Mouse (Mus musculus) liver, postnatal 0 days (tissue): ENCODE measurements around the gene Oxa1l. TPM values are rescaled to one million over a fixed set of nuclear protein-coding genes. Genes with fewer than 3 reads are reported as not detected.

ENCODE experiments used
- ATAC-seq: fragments of 200-750 bp; cut with Nextera tagmentation; 2 replicates; pipeline ENCODE4 v1.8.0; 2017; ENCODE audit warnings: mild to moderate bottlenecking, moderate library complexity
- DNase-seq: peaks from one replicate; pipeline ENCODE4 v3.0.0-alpha.2; 2016
- H3K27ac ChIP-seq: fragments of 300-500 bp; sonication (generic); 2 replicates; pipeline ENCODE4 v1.5.1; 2014; ENCODE audit warnings: antibody characterized with exemption, moderate library complexity, mild to moderate bottlenecking, low read depth
- H3K27me3 ChIP-seq: fragments of 300-500 bp; sonication (generic); 2 replicates; pipeline ENCODE4 v1.6.1; 2014; ENCODE audit warnings: low read length, control low read depth, mixed read lengths; ENCODE audit not compliant: insufficient read depth
- H3K36me3 ChIP-seq: fragments of 300-500 bp; sonication (generic); replicated peaks from 2 replicates; pipeline ENCODE4 v1.6.1; 2014; ENCODE audit warnings: mild to moderate bottlenecking, control low read depth, low read length, moderate library complexity, mixed read lengths; ENCODE audit not compliant: insufficient read depth
- H3K4me1 ChIP-seq: fragments of 300-500 bp; sonication (generic); 2 replicates; pipeline ENCODE4 v1.6.1; 2014; ENCODE audit warnings: antibody characterized with exemption, mild to moderate bottlenecking, control low read depth; ENCODE audit not compliant: insufficient read depth
- H3K4me2 ChIP-seq: fragments of 300-500 bp; sonication (generic); 2 replicates; pipeline ENCODE4 v1.6.1; 2014; ENCODE audit warnings: low read depth, mild to moderate bottlenecking, low read length, moderate library complexity, mixed read lengths
- H3K4me3 ChIP-seq: fragments of 300-500 bp; sonication (generic); 2 replicates; pipeline ENCODE4 v1.5.1; 2014; ENCODE audit warnings: low read depth, low read length
- H3K9ac ChIP-seq: fragments of 300-500 bp; sonication (generic); replicated peaks from 2 replicates; pipeline ENCODE4 v1.6.1; 2014; ENCODE audit warnings: mild to moderate bottlenecking, moderate library complexity
- H3K9me3 ChIP-seq: fragments of 300-500 bp; sonication (generic); 2 replicates; pipeline ENCODE4 v1.6.1; 2016; ENCODE audit warnings: mild to moderate bottlenecking, control low read depth, low read length, mixed read lengths
- CTCF ChIP-seq: sonication (generic); IDR thresholded peaks from 2 replicates; pipeline ENCODE4 v1.5.1; 2016; ENCODE audit warnings: antibody characterized with exemption, low read depth
- EP300 ChIP-seq: IDR thresholded peaks from 2 replicates; pipeline ENCODE4 v1.6.1; 2016; ENCODE audit warnings: antibody characterized with exemption, low read depth, mild to moderate bottlenecking
- WGBS: fragments of 180-500 bp; shearing (Covaris S2); extraction: QIAGEN DNeasy Blood & Tissue Kit; methylation state at CpG from one replicate; pipeline ENCODE4 v1.1.7; 2014; ENCODE audit not compliant: insufficient replicate concordance; 5-methylcytosine and 5-hydroxymethylcytosine counted together
- polyA plus RNA-seq: library from polyadenylated mRNA; unstranded; fragments of >200 nt; fragmentation: Nextera tagmentation; extraction: Ambion mirVana; gene quantifications from 2 replicates; pipeline ENCODE4 v1.2.1, GENCODE M21; 2015

The Oxa1l gene
- polyA plus RNA-seq, 1 experiment from 2014 or later, result 27.4 TPM

DNA sequence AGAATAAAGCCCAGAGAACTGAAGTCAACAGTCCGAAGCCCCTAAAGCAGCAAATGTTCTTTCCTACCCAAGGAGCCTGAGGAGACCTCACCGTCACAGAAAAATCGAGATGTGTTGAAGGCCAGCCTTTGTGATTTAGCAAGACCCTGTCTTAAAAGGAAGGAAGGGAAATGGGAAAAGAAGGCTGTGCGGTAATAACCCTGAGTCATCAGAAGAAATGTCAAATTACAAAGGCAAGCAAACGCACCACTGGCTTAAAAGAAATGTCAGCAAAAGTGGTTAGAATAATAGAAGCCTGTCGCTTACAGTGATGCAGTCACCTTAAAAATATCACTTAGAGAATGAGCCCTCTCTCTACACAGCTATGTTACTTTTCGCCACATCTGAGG, 37.9 kb downstream of the Oxa1l start:
- Histone ChIP-seq H3K9ac (no peak overlapping the region), H3K36me3 (peaks cover 5% of the 10 kb centered on the region; the same call in 1 of the 2 replicates), H3K27me3 (no peaks in the 10 kb centered on the region), H3K4me1 (no peaks in the 10 kb centered on the region), H3K9me3 (no peaks in the 10 kb centered on the region), H3K27ac (peak overlapping the region; percentile 31; the same call in 1 of the 2 replicates), H3K4me2 (no peak overlapping the region; the same call in 1 of the 2 replicates), H3K4me3 (no peak overlapping the region)
- 46% methylated on average over 7 of the region's 7 CpGs for WGBS
- no peak for DNase-seq
- no peak for TF ChIP-seq EP300
- TF ChIP-seq CTCF, result no peak
- ATAC-seq, result no peak

GRCm38 (mm10) chr14:54398921-54399382, 38.3 kb downstream of the Oxa1l start:
- H3K9me3 ChIP-seq, result no peaks in the 10 kb centered on the region
- ATAC-seq (no peak), DNase-seq (no peak)
- no peaks in the 10 kb centered on the region for H3K4me1 ChIP-seq
- no peak overlapping the region for H3K9ac ChIP-seq
- peak overlapping the region; percentile 31; the same call in 1 of the 2 replicates for H3K27ac ChIP-seq
- no peak for TF ChIP-seq CTCF
- TF ChIP-seq EP300, result no peak
- 52% methylated on average over 8 of the region's 8 CpGs for WGBS
- H3K4me3 ChIP-seq, result no peak overlapping the region
- no peak overlapping the region for H3K4me2 ChIP-seq
- H3K36me3 ChIP-seq, result peaks cover 5% of the 10 kb centered on the region; the same call in 1 of the 2 replicates
- no peaks in the 10 kb centered on the region for H3K27me3 ChIP-seq

DNA sequence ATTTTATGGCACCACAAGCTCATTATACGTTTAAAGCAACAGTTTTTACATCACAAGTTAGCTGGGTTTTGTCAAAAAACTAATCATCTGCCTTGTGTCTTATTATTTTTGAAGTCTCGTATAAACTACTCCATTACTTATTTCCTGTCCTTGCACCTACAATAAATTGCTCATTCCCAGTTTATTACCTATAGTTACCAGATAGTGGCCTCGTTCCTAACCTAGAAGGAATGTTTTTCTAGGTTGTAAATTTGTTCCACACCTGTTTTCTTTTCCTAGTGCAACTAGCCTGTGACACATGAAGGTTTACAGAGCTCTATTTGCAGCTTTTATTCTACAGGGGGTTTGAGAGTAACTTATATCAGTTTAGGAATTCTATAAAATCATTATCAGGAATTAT, 41.1 kb downstream of the Oxa1l start:
- no peak for ATAC-seq
- Histone ChIP-seq H3K9ac (no peak overlapping the region), H3K9me3 (no peaks in the 10 kb centered on the region), H3K27ac (no peak overlapping the region), H3K36me3 (peaks cover 5% of the 10 kb centered on the region; the same call in 1 of the 2 replicates), H3K4me3 (no peak overlapping the region), H3K27me3 (no peaks in the 10 kb centered on the region), H3K4me2 (no peak overlapping the region), H3K4me1 (no peaks in the 10 kb centered on the region; the same call in none of the 2 replicates)
- TF ChIP-seq CTCF, result no peak
- no peak for TF ChIP-seq EP300
- WGBS, result 69% methylated on average over 3 of the region's 3 CpGs
- no peak for DNase-seq

DNA sequence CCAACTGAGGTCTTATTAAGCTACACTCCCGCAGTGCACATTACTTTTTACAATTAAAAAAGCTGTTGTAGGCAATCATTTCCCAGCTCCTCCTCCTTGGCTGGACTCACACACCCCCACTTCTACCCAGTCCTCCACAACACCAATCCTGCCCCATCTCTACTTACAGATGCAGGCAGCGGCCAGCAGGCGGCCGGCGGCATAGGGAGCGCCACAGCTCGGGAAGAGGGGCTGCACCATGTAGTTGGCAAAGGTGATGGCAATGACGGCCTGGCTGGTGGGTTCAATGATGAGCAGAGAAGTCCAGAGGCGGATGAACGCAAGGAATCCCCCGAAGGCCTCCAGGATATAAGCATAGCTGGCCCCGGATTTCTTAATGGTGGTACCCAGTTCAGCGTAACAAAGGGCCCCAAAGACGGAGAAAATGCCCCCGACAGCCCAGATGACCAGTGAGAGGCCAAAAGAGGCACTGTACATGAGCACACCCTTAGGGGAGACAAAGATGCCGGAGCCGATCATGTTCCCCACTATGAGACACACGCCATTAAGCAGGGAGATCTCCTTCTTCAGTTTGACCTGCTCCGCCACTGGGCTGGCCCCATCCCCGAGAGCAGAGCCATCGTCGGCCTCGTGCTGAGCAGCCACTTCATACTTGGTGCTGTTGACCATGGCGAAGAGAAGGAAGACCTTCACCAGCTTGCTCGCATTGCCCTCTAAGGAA, 47.9 kb downstream of the Oxa1l start:
- DNase-seq, result no peak
- no peak for ATAC-seq
- peaks cover 18% of the 10 kb centered on the region for H3K4me1 ChIP-seq
- H3K9me3 ChIP-seq, result no peaks in the 10 kb centered on the region
- no peaks in the 10 kb centered on the region for H3K27me3 ChIP-seq
- peak overlapping the region; percentile 60 for H3K4me2 ChIP-seq
- H3K27ac ChIP-seq, result peak overlapping the region; percentile 82
- WGBS, result 74% methylated on average over 25 of the region's 25 CpGs
- H3K36me3 ChIP-seq, result peaks cover 4% of the 10 kb centered on the region; the same call in 1 of the 2 replicates
- H3K4me3 ChIP-seq, result peak overlapping the region; percentile 4; the same call in 1 of the 2 replicates
- TF ChIP-seq EP300 (no peak), CTCF (peak; percentile 48)
- H3K9ac ChIP-seq, result no peak overlapping the region

GRCm38 (mm10) chr14:54409057-54409645, 48.5 kb downstream of the Oxa1l start:
- H3K4me1 ChIP-seq, result peaks cover 23% of the 10 kb centered on the region

More at GRCm38 (mm10) chr14:54409057-54409645, 48.5 kb downstream of the Oxa1l start:
- peak overlapping the region; percentile 46; the same call in 1 of the 2 replicates for H3K9ac ChIP-seq
- H3K4me3 ChIP-seq, result peak overlapping the region; percentile 4
- DNase-seq (no peak), ATAC-seq (no peak)
- peak overlapping the region; percentile 60 for H3K4me2 ChIP-seq
- no peaks in the 10 kb centered on the region for H3K9me3 ChIP-seq
- H3K27ac ChIP-seq, result peak overlapping the region; percentile 82
- TF ChIP-seq EP300 (no peak), CTCF (no peak)
- no peaks in the 10 kb centered on the region for H3K27me3 ChIP-seq
- WGBS, result 49% methylated on average over 7 of the region's 7 CpGs
- H3K36me3 ChIP-seq, result peaks cover 4% of the 10 kb centered on the region; the same call in 1 of the 2 replicates
